Mouse (Mus musculus) ES-CJ7 (cell line): ENCODE data around the gene Trim68.
"Not testable (repeated sequence)": the region's sequence is repeated elsewhere in the genome, so short reads cannot be mapped to it uniquely, and the experiment has no call there.

Experiments
- DNase-seq: peaks from one replicate; pipeline ENCODE4 v3.0.0; 2011; ENCODE audit warnings: low read depth, low spot score

The Trim68 gene

GRCm38 (mm10) chr7:102686944-102687501, at the start of gene Trim68:
Trim68 (minus strand) TSS chr7:102687327.
- peak; percentile 89 for DNase-seq

GRCm38 (mm10) chr7:102733793-102734192, 46.7 kb upstream of the Trim68 start:
- no peak for DNase-seq

DNA sequence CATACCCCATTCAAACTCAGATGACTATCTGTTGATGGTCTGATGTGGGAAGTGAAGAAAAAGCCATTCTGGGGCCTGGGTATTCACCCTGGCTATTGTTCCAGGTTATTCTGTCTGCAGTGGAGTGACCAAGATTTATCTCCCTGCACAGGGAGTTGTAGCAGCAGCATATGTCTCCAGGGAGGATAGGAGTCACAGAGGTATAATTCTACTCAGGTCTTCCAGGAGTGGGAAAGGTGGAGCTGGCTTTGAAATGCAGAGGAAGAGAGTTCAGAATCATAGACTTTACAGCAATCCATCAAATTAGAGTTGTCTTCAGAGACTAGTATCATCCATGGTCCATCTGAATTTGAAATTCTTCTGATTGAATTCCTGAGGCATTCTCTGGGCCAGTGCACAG, 40.3 kb upstream of the Trim68 start, which contains the start of gene Olfr559:
Gene Olfr559, minus strand, starts transcription at position 101 of the 400 bp plus-strand sequence.
- no peak for DNase-seq

- DNase-seq: no peak
These were observed 31.8 kb upstream of the Trim68 start, which contains the start of gene Olfr33 for GRCm38 (mm10) chr7:102718970-102719369. Olfr33 (minus strand) TSS chr7:102719070.

- no peak for DNase-seq
These were observed 14.8 kb upstream of the Trim68 start, which contains the start of gene Olfr558 for GRCm38 (mm10) chr7:102701915-102702314. Olfr558 (plus strand) TSS chr7:102702215.

DNA sequence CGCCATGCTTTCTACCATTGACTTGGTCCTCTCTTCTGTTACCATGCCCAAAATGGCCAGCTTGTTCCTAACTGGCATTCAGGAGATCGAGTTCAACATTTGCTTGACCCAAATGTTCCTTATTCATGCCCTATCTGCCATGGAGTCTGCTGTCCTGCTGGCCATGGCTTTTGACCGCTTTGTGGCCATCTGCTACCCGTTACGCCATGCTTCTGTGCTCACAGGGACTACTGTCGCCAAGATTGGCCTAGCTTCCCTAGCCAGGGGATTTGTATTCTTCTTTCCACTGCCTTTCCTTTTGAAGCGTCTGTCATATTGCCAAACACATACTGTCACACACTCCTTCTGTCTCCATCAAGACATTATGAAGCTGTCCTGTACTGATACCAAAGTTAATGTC, 11.3 kb upstream of the Trim68 start:
- no peak for DNase-seq

DNA sequence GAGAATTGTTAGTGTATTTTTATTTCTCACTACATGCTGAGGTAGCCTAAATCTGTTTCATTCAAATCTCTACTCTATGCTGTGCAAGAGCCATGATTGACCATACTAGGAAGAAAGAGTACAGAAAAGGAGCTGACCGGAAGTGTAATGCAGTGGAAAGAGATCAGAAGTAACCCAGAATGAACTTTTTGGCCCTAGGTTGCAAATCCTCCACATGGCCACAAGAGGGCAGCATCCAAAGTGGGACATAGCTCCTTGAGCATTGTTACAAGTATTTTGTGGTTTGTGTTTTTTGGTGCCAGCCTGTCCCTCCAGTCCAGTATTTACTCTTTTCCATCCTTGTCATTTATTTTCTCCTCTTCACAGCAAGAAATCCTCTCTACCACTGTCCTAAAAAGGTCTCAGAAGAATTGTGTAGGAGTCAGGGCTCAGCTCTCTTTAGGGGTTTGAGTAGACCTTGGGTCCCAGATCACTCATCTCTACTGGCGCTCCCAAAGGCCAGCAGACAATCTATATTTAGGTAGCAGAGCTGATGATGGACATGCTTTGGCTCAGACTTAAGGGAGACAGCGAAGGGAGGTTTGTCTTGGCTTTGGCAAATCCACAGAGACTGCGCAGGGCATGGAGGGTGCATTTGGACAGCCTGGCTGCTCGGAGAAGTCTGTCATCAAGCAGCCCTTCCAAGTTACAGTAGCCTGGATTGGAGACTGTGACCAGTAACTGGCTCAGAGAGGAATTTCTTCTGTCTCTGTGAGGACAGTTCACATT, 8.4 kb upstream of the Trim68 start, which contains the start of gene Olfr557:
Gene Olfr557, plus strand, starts transcription at position 553 of the 768 bp plus-strand sequence.
- peak; percentile 51 for DNase-seq

DNA sequence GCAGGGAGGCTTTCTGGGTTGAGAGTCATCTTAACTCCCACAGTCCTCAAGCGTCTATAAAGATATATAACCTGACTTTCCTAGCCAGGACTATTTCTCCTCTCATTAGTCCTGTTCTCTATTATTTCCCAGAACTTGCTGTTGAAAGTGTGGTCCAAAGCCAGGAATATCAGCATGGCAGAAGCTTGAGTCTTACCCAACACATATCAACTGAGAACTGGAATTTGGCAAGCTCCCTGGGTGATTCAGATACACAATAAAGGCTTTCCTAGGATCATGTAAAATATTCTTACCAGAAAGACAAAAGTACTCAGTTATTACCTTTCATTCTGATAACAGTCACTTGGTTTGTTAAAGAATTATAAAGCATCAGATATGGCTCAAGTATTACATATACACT, 5.2 kb downstream of the Trim68 start:
- no peak for DNase-seq

GRCm38 (mm10) chr7:102676225-102676624, 10.9 kb downstream of the Trim68 start:
- no peak for DNase-seq

DNA sequence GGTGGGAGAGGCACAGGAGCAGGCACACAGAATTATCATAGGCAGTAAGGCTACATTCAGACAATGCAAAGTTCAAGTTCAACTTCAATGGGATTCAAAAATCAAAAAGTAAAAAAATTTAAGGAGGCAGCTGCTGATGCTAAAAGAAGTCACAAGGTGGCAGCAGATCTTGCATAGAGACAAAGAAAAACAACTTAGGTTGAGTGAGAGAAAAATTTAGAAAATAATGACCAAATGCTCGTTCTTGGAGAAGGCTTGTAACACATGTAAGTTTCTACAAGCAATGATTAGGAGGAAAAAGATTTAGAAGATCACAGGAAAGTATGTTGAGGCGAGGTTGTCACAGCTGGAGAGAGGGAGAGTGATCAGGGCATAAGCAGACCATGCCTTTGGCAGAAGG, 21.7 kb downstream of the Trim68 start:
- peak; percentile 8 for DNase-seq

DNA sequence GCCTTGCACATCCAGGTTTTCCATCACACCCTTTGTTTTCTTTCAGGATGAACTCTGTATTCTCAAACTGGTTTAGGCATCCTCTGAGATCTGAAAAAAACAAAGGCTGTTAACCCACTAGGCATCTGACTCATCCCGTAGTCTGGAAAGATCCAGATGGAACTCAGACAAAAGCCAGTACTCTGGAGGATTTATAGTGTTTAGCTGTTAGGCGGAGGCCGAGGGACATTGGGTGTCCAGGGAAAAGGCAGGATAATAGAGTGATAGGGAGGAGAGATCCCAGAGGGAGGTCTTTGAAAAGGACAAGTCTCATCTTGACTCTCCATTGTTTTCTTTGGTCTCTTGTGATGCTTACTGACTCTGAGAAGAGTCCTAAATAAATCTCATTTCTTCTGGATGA, 22.5 kb downstream of the Trim68 start, which contains the start of gene Olfr556:
Gene Olfr556, plus strand, starts transcription at position 301 of the 400 bp plus-strand sequence.
- DNase-seq: no peak

- no peak for DNase-seq
These were observed 28.6 kb downstream of the Trim68 start, which contains the start of gene Olfr555 for GRCm38 (mm10) chr7:102658523-102658922. Olfr555 (plus strand) TSS chr7:102658823.

GRCm38 (mm10) chr7:102644945-102645344, 42.2 kb downstream of the Trim68 start:
- DNase-seq: not testable (repeated sequence)

GRCm38 (mm10) chr7:102638132-102638531, 49.0 kb downstream of the Trim68 start, which contains the start of gene Olfr554:
Olfr554 (plus strand) TSS chr7:102638432.
- DNase-seq: no peak

- DNase-seq: peak; percentile 30
These were observed 50.5 kb downstream of the Trim68 start for GRCm38 (mm10) chr7:102636665-102637064.
